Mouse (Mus musculus) bone marrow macrophage, adult 2 months (primary cell): ENCODE measurements around the gene Thap8.
A peak's percentile ranks its signal among the peaks of the same experiment; 100 is the strongest.

Experiments
- CTCF ChIP-seq: IDR thresholded peaks from 2 replicates; pipeline ENCODE4 v1.5.1; 2012; ENCODE audit warnings: low read depth, mild to moderate bottlenecking, low read length, moderate library complexity
- POLR2A ChIP-seq: IDR thresholded peaks from 2 replicates; pipeline ENCODE4 v1.6.1; 2012; ENCODE audit warnings: mild to moderate bottlenecking, low read depth, low read length, borderline replicate concordance

DNA sequence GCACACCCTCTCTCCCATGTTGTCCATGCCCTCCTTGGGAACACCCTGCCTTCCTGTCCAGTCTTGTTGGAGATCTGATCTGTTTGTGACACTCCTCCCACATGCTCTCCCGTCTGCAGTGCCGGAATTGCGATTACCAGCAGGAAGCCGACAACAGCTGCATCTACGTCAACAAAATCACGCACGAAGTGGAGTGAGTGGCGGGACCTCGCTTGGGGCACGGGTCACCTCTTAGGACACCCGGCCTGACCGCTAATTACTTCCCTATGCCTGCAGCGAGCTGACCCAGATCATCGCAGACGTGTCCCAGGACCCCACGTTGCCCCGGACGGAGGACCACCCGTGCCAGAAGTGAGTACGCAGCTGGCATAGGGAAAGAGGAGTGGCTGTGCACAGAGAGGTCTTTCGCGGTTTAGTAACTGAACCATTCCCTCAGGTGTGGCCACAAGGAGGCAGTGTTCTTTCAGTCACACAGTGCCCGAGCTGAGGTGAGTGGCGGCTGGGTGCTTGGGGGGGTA lies 47.2 kb upstream of the Thap8 start:
- TF ChIP-seq CTCF (peak; percentile 79), POLR2A (no peak)
